Mouse (Mus musculus): ENCODE measurements around the gene Dbnl. TPM values are rescaled to one million over a fixed set of nuclear protein-coding genes. Genes with fewer than 3 reads are reported as not detected.

Gene Dbnl
- total RNA-seq, 2 experiments from 2014 or later, result 10.7 to 14.0 TPM

DNA sequence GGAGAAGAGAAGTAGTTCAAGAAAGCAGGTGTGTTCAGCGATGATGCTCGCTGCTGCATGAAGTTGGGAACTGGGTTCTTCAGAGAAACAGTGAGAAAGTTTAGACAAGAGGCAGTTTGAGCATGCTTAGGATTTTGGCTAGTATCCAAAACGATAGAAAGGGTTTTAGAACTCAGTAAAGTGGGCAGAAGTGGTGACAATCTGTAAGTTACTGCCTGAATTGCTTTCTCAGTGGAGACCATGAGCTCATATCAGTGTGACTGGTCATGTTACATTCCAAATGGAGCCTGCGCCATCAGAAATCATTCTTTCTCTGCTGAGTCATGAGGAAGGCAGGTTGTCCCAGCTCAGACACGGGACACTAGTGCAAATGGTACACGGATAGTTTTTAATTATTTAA lies 22.3 kb upstream of the Dbnl start:
- H3K27ac ChIP-seq, result no peak overlapping the region; the same call in 1 of the 2 replicates
- H3K4me3 ChIP-seq, result no peak overlapping the region
- intact Hi-C loops (cut with DNase I), result no loop called here
- no peak for TF ChIP-seq CTCF (IDR thresholded peaks at IDR 0.05)
- DNase-seq, result no peak

DNA sequence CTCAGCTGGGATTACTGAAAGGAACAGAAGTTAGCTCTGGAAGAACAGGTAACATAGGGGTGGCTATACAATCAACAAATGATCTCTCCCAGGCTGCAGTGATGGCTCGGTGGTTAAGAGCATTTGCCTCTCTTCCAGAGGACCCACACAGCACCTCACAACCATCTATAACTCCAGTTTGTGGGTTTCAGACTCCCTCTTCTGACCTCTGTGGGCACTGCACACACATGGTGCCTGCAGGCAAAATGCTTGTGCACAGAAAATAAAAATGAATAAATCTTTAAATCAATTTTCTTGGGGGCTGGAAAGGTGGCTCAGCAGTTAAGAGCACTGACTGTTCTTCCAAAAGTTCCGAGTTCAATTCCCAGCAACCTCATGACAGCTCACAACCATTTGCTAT lies 9.8 kb upstream of the Dbnl start:
- DNase-seq, result no peak
- intact Hi-C loops (cut with DNase I), result no loop called here
- Histone ChIP-seq H3K4me3 (no peak overlapping the region), H3K27ac (no peak overlapping the region)
- TF ChIP-seq CTCF (IDR thresholded peaks at IDR 0.05), result peak; percentile 60

DNA sequence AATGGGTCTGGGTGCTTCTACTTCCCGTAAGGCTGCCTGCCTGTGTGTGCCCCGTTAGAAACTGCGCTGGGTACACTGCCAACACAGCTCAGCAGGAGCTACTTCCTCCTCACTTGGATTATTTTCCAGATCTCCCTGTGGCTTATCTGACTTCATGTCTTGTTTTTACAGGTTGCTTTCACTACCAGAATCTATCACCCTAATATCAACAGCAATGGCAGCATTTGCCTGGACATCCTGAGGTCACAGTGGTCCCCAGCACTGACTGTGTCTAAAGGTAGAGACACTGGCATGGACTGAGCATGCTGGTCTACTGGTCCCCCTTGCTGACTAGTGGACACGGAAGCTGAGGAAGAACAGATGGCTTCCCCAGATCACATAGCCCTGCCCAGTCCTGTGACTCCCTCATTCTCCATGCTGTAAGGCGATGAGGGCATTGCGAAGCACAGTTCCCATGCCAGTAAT lies 8.2 kb upstream of the Dbnl start:
- Histone ChIP-seq H3K4me3 (no peak overlapping the region), H3K27ac (no peak overlapping the region)
- no peak for TF ChIP-seq CTCF (IDR thresholded peaks at IDR 0.05)
- DNase-seq, result no peak
- intact Hi-C loops (cut with DNase I), result no loop called here

DNA sequence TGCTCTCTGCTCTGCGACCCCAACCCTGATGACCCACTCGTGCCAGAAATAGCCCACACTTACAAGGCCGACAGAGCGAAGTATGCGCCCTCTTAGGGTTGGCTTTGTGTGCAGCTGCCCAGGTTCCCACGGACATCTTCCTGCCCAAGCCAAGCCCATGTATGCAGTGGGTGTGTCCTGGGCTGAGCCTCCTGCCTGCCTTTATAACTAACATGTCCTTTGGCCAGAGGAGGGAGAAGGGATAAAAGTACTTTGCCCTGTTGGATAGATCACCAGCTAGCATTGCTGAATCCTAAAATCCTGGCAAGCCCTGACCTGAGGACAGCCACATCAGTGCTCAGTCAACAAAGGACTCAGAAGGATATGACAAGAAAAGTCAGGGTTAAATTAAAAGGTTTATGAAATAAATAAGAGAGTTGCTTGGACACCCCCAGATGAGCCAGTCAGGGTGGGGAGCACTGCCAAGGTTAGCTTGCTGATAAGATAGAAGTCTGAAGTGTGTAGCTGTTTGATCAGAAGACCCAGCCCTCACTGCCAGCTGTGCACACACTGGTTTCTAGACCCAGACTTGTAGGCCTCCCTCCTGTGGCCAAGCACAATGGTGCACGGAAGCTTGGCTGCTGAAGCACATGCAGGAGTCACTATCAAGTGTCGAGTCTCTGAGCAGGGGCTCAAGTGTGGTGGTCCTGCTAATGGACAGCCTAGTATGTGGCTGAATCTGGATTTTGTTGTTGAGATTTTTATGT lies 5.9 kb upstream of the Dbnl start:
- no peak for TF ChIP-seq CTCF (IDR thresholded peaks at IDR 0.05)
- no peak for DNase-seq
- no peak overlapping the region for H3K27ac ChIP-seq
- no peak overlapping the region for H3K4me3 ChIP-seq
- intact Hi-C loops (cut with DNase I), result no loop called here

DNA sequence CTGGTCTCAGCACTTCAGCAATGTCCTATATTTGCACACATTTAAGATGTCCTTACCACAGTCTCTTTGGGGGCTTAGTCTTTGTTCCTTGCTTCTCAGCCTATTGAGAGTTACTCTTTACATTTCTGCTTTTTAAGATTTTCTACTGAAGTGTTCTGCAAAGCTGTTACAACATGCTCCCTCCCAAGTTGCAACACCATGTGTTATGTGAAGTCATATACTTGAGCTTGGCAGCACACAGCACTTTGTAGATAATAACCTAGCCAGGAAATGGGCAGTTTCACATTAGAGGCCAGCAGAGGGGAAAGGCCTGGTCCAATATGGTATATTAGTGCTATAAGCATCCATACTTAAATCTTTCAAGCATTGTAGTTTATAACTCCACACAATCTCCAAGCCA lies 2.6 kb upstream of the Dbnl start:
- intact Hi-C loops (cut with DNase I), result loop anchor here (5.0 kb wide), 2 partner anchors 78 to 303 kb away; no protein-coding TSS in a partner anchor

DNA sequence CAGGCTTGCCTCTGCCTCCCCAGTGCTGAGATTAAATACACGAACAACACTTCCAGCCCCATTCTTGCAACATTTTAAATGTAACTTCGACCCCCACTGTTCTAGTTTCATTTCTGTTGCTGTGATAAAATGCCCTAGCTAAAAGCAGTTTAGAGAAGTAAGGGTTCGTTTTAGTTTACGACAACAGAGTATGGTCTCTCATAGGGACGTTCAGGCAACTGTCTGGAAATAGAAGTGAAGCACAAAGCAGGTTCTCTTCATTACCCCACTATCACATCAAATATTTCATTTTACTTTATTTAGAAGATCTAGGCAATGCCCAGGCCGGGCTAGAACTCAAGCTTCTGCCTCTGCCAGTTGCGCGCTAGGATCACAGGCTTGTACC lies 625 bp upstream of the Dbnl start:
- intact Hi-C loops (cut with DNase I), result loop anchor here (2.0 to 5.0 kb wide), 4 partner anchors 47 to 305 kb away; no protein-coding TSS in a partner anchor
- H3K27ac ChIP-seq, result peak overlapping the region; percentile 96
- H3K4me3 ChIP-seq, result peak overlapping the region; percentile 83
- no peak for TF ChIP-seq CTCF (IDR thresholded peaks at IDR 0.05)
- DNase-seq, result no peak

More for the DNA sequence above, 2.6 kb upstream of the Dbnl start:
- no peak overlapping the region for H3K4me3 ChIP-seq
- no peak overlapping the region for H3K27ac ChIP-seq
- no peak for DNase-seq
- no peak for TF ChIP-seq CTCF (IDR thresholded peaks at IDR 0.05)

DNA sequence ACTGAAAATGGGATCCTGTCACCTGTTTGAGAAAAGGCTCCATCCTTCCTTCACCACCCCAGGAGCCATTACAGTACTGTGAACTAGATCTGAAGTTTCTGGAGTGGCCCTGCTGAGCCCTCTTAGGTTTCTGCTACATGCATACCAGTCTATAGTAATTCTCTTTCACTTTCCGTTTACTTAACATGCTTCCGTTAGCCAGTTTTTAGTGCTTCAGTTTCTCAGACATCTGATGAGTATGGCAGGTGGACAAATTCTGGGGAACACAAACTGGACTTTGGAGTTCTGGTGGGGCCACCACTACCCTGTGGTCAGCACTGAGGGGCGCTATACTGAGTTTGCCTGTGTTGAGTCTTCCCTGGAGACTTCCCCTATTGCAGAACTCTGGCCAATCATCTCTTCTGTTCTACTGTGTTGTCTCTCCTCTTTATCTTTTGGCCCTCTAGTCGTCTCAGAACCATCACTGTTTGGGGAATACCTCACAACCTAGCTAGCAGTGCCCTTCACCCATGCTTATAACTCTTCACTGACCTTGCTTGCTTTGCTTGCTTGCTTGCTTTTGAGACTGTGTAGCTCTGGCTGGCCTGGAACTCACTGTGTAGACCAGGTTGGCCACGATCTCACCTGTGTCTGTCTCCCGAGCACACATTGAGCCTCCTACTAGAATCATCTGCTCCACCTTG lies 924 bp downstream of the Dbnl start:
- TF ChIP-seq CTCF (IDR thresholded peaks at IDR 0.05), result peak; percentile 42
- intact Hi-C loops (cut with DNase I), result loop anchor here (2.0 to 5.0 kb wide), 4 partner anchors 48 to 307 kb away; no protein-coding TSS in a partner anchor
- Histone ChIP-seq H3K4me3 (peak overlapping the region; percentile 83), H3K27ac (peak overlapping the region; percentile 96)
- DNase-seq, result no peak

DNA sequence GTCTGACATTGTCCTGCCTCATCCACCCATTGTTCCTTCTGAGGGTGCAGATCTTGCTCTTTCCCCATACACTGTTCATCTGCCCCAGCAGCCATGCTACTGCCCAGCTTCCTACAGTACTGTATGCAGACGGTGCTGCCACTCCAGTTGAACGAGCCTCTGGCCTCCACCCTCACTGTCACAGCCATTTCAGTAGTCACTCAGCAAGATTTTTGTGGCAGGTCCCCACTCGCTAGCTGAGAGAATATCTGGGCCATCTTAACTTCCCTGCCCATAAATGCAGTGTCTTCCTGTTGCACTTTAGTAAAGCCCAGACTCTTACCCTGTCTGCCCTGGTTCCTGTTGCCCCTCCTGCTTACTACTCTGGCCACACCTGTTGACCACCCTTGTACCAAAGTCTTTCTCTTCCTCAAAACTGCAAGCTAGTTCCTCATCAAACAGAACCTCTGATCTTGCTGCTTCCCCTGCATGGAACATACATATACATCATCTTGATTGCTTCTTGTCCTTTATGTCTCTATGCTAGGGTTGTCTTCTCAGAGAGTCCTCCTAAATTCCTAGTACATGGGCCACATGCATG lies 1.6 kb downstream of the Dbnl start:
- H3K27ac ChIP-seq, result peak overlapping the region; percentile 96
- no peak for DNase-seq
- TF ChIP-seq CTCF (IDR thresholded peaks at IDR 0.05), result no peak
- intact Hi-C loops (cut with DNase I), result loop anchor here (2.0 to 5.0 kb wide), 4 partner anchors 49 to 308 kb away; no protein-coding TSS in a partner anchor
- H3K4me3 ChIP-seq, result peak overlapping the region; percentile 83

DNA sequence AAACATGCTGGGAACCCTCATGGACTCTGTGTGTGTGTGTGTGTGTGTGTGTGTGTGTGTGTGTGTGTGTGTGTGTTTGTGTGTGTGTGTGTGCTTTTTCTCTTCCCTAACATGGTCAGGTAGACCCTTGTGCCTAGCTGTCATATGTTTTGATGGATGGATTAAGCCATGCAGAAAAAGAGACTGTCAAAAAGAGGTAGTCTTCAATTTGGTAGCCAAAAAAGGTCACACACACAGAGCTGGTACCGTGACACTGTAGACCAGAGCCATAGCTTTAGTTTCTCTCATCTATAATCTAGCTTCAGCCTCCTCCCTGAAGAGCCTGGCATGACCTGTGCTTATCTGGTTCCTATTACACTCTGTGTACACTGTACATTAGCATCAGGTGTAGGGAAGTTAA lies 2.1 kb downstream of the Dbnl start:
- DNase-seq, result no peak
- H3K27ac ChIP-seq, result no peak overlapping the region
- intact Hi-C loops (cut with DNase I), result no loop called here
- TF ChIP-seq CTCF (IDR thresholded peaks at IDR 0.05), result no peak
- H3K4me3 ChIP-seq, result no peak overlapping the region

DNA sequence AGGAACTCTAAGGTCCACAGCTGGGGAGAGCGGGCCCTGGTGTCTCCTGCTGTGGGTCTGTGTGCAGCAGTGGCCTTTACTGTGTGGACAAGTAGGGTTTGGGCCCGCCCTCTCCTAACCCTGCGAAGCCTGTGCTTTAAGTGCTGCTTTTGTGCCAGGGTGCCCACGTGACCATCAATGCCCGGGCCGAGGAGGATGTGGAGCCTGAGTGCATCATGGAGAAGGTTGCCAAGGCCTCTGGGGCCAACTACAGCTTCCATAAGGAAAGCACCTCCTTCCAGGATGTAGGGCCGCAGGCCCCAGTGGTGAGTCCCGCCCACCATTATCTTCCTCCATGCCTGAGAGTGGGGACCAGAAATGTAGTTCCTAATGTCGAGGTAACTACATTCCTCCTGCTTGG lies 7.0 kb downstream of the Dbnl start:
- DNase-seq, result no peak
- TF ChIP-seq CTCF (IDR thresholded peaks at IDR 0.05), result no peak
- Histone ChIP-seq H3K27ac (peak overlapping the region; percentile 53), H3K4me3 (no peak overlapping the region)
- intact Hi-C loops (cut with DNase I), result no loop called here

DNA sequence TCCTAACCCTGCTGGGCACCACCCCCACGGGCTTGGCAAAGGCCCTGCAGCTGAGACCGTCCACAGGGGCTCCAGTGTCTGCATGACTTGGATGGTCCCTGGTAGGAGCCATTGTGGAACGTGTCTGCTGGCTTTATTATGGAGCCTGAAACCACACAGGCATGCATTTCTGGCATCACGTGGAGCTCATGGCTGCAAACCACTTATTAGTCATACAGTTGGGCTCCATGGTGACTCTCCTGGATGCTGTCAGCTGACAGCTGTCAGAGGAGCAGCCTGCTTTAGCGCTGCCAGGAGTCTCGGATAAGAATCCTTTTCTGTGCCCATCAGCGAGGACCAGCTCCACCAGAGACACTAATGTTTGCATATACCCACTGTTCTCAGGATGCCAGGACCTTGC lies 7.4 kb downstream of the Dbnl start:
- no peak for TF ChIP-seq CTCF (IDR thresholded peaks at IDR 0.05)
- Histone ChIP-seq H3K27ac (peak overlapping the region; percentile 53), H3K4me3 (no peak overlapping the region)
- intact Hi-C loops (cut with DNase I), result no loop called here
- peak; percentile 51 for DNase-seq

DNA sequence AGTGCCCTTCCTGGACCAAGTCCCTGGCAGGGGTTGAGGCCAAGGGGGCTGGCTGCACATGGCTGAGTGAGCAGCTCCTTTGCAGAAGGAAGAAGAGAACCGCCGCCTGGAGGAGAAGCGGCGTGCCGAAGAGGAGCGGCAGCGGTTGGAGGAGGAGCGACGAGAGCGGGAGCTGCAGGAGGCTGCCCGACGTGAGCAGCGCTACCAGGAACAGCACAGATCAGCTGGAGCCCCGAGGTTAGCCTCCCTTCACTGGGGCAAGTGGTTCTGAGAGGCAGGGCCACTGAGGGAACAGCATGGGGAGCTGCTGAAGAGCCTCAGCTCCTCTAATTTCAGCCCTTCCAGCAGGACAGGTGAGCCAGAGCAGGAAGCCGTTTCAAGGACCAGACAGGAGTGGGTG lies 8.7 kb downstream of the Dbnl start:
- no peak for TF ChIP-seq CTCF (IDR thresholded peaks at IDR 0.05)
- intact Hi-C loops (cut with DNase I), result no loop called here

DNA sequence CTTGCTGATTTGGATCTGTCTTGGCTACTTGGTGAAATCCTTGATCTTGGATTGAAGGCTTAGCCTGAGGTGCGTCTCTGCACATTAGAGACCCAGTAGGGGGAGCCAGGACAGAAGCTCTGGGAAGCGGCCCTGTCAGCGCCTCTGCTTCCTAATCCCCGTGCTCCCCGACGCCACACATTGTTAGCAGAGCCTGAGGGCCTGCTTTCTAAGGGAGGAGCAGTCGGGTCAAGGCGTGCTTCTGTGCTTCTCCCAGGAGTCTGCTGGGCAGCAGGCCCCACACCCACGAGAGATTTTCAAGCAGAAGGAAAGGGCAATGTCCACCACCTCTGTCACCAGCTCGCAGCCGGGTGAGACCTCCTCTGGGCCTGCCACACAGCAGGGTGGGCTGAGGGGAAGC lies 9.1 kb downstream of the Dbnl start:
- Histone ChIP-seq H3K27ac (no peak overlapping the region), H3K4me3 (no peak overlapping the region)
- no peak for DNase-seq
- intact Hi-C loops (cut with DNase I), result no loop called here
- TF ChIP-seq CTCF (IDR thresholded peaks at IDR 0.05), result no peak

More for the DNA sequence above, 8.7 kb downstream of the Dbnl start:
- H3K4me3 ChIP-seq, result no peak overlapping the region
- DNase-seq, result no peak
- no peak overlapping the region for H3K27ac ChIP-seq
